ENCODE assay signal across 21 mouse cellular contexts in the genomic region with DNA sequence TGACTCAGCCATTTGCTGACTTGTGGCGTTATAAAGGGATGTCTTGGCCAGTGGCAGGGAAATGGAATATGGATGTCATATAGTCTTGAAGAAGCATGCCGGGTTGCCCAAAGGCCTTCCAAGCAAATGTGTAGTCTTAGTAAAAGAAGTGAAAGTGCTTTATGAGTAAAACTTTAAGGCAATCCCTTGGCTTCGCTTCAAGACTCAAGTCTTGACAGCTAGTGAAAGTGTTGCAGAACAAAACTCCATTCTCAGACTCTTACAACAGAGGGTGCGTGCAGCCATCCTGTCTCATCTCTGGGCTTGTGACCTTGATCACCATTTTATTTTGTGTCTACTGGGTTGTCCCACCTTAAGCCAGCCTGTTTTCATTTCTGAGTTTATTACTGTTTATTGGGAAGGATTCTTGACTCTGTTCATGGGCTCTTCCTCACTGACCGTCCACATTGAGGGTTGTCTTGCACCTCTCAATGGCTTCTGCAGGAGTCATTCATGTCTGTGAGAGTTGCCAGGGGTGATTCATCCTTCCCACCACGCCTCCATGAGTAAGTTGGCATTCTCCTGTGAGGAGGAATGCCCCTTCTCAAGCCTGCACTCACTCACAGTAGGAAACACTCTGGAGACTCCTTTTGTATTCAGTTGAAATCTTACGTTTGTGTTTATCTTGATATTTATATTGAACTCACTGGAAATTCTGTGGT. TPM values are rescaled to one million over a fixed set of nuclear protein-coding genes. Genes with fewer than 3 reads are reported as not detected.
DNase-seq lines count a peak whose midpoint lies in the region; ATAC-seq and TF ChIP-seq lines count a peak whose summit lies in the region.
"Had no signal": no experiment of that assay in that cellular context is flagged by ENCODE, and none has a peak within 500 bp of the region (broad histone marks: within the 10 kb centered on the region; RNA-seq: fewer than 3 reads in every experiment).

No protein-coding gene starts in this region.

- no peak for TF ChIP-seq POLR2A in lung, adult 2 months (IDR thresholded peaks at IDR 0.05; ENCODE audit: borderline replicate concordance, extremely low read depth, low read depth, low read length)

- no peak overlapping the region for H3K4me2 ChIP-seq in lung, postnatal 0 days (replicated peaks; ENCODE audit: low read depth, low read length)
- H3K4me2 ChIP-seq: embryonic facial prominence, embryonic 13.5 days; kidney, embryonic 15.5 days; limb, embryonic 15.5 days; liver, embryonic 15.5 days had no signal

- H3K9ac ChIP-seq in lung, postnatal 0 days (replicated peaks; ENCODE audit: low read depth), result no peak overlapping the region
- H3K9ac ChIP-seq: embryonic facial prominence, embryonic 13.5 days; heart, embryonic 13.5 days; kidney, embryonic 15.5 days; limb, embryonic 15.5 days; liver, embryonic 15.5 days had no signal

- H3K36me3 ChIP-seq in lung, postnatal 0 days (ENCODE audit: insufficient read depth, low read length), result no peaks in the 10 kb centered on the region
- H3K36me3 ChIP-seq: embryonic facial prominence, embryonic 13.5 days; G1E; heart, embryonic 13.5 days; kidney, embryonic 15.5 days; limb, embryonic 15.5 days; liver, embryonic 15.5 days; midbrain, embryonic 10.5 days had no signal

- WGBS in lung, postnatal 0 days, result 54% methylated on average over 7 of the region's 7 CpGs
- WGBS in lung, adult 2 months, result 50% methylated on average over 7 of the region's 7 CpGs

- TF ChIP-seq EP300 in lung, postnatal 0 days (IDR thresholded peaks at IDR 0.05), result peak; percentile 7; the same call in 1 of the 2 replicates

- H3K9me3 ChIP-seq in lung, postnatal 0 days (ENCODE audit: low read length), result no peaks in the 10 kb centered on the region
- H3K9me3 ChIP-seq: embryonic facial prominence, embryonic 13.5 days; G1E; heart, embryonic 13.5 days; kidney, embryonic 15.5 days; limb, embryonic 15.5 days; liver, embryonic 15.5 days; midbrain, embryonic 10.5 days had no signal

- H3K27me3 ChIP-seq in lung, postnatal 0 days (replicated peaks; ENCODE audit: insufficient read depth, low read length), result no peaks in the 10 kb centered on the region

- H3K4me3 ChIP-seq in lung, postnatal 0 days (ENCODE audit: low read depth, low read length), result no peak overlapping the region
- H3K4me3 ChIP-seq in lung, adult 2 months (replicated peaks; ENCODE audit: extremely low read depth, low read depth, low read length), result no peak overlapping the region
- H3K4me3 ChIP-seq: embryonic facial prominence, embryonic 13.5 days; heart, embryonic 13.5 days; kidney, embryonic 15.5 days; limb, embryonic 15.5 days; liver, embryonic 15.5 days; midbrain, embryonic 10.5 days had no signal

- TF ChIP-seq CTCF in lung, postnatal 0 days (IDR thresholded peaks at IDR 0.05), result no peak
- no peak for TF ChIP-seq CTCF in lung, adult 2 months (IDR thresholded peaks at IDR 0.05; ENCODE audit: insufficient read depth, low read length)

- ATAC-seq in lung, postnatal 0 days, result 0 out of 2 replicates have a peak, but pooled peaks have one; percentile 18
- peak; percentile 20; the same call in 1 of the 2 replicates for ATAC-seq in granulocyte monocyte progenitor cell, adult 5-6 weeks (replicated peaks; ENCODE audit: poor library complexity, severe bottlenecking)
- ATAC-seq: forebrain, embryonic 16.5 days; hindbrain, embryonic 16.5 days had no signal

- no peaks in the 10 kb centered on the region; the same call in 1 of the 2 replicates for H3K4me1 ChIP-seq in lung, postnatal 0 days (ENCODE audit: insufficient read depth, low read depth, low read length)
- H3K4me1 ChIP-seq in lung, adult 2 months (ENCODE audit: control insufficient read depth, insufficient read depth, low read length), result no peaks in the 10 kb centered on the region
- H3K4me1 ChIP-seq: liver, embryonic 15.5 days had no signal

- DNase-seq in lung, postnatal 0 days (ENCODE audit: low spot score), result peak; percentile 78
- no peak for DNase-seq in lung, adult 2 months
- peak; percentile 63 for DNase-seq in Muller cell, postnatal 12 days (ENCODE audit: inconsistent ontology term)
- peak; percentile 45 for DNase-seq in adrenal gland, adult 8-10 months
- no peak for DNase-seq in kidney, postnatal 10 days
- DNase-seq in ovary, adult 18-20 months (ENCODE audit: low spot score), result no peak
- no peak for DNase-seq in right cerebral cortex, postnatal 25 days
- DNase-seq: cerebellum, adult 9-11 months; lung, postnatal 4 days; thymus, postnatal 4 days had no signal

- 0 out of 2 replicates have a peak overlapping the region, but pooled peaks have one; percentile 43 for H3K27ac ChIP-seq in lung, postnatal 0 days (ENCODE audit: low read length)
- H3K27ac ChIP-seq: embryonic facial prominence, embryonic 13.5 days; heart, embryonic 13.5 days; kidney, embryonic 15.5 days; limb, embryonic 15.5 days; liver, embryonic 15.5 days; midbrain, embryonic 10.5 days had no signal

RNA-seq across cellular contexts. Expression of gene Lpar3, which starts 4.4 kb away (rescaled TPM):
- polyA plus RNA-seq in lung, postnatal 0 days (2015; fragmentation: Nextera tagmentation; extraction: Ambion mirVana), result 9.5 and 9.8 TPM in 2 replicates
- 17.8 and 25.7 TPM in 2 replicates for polyA plus RNA-seq in lung, adult 2 months (2012; rRNA removed)
- under 1 TPM in 3 of 4 experiments, not detected in 1; 0.19 to 0.32 (median 0.24) TPM for total RNA-seq in adrenal gland, adult 8-10 months (2022)
- not detected in 2 replicates for total RNA-seq in granulocyte monocyte progenitor cell, adult 5-6 weeks (2014; fragmentation: Nextera tagmentation)
- not detected in 2 replicates for total RNA-seq in granulocyte monocyte progenitor cell, adult 5-6 weeks (2017)
- total RNA-seq: hematopoietic stem cell, adult 5-6 weeks had no signal
- polyA plus RNA-seq: G1E had no signal

Comparison
In these comparisons a context has a peak if more than half of its experiments do, and no peak if none do; other contexts are left out.
1. DNase-seq: peak in lung, postnatal 0 days (single experiment), Muller cell, postnatal 12 days (single experiment) and adrenal gland, adult 8-10 months (single experiment); none in lung, adult 2 months (single experiment), kidney, postnatal 10 days (single experiment), ovary, adult 18-20 months (single experiment) and right cerebral cortex, postnatal 25 days (single experiment).